Mouse (Mus musculus): ENCODE results near the gene Maml3. TPM values are rescaled to one million over a fixed set of nuclear protein-coding genes. Genes with fewer than 3 reads are reported as not detected.

Maml3 gene
- polyA plus RNA-seq, 1 experiment from 2014 or later = 5.2 TPM

- Histone ChIP-seq H3K9me3 (ENCODE audit: control insufficient read depth, low read length) (no peaks in the 10 kb centered on the region), H3K4me1 (ENCODE audit: control insufficient read depth, insufficient read depth, low read depth, low read length) (peaks cover 27% of the 10 kb centered on the region), H3K4me2 (ENCODE audit: low read length) (no peak overlapping the region), H3K4me3 (ENCODE audit: low read length) (no peak overlapping the region), H3K9ac (ENCODE audit: low read depth, low read length) (peak overlapping the region; percentile 29; the same call in 1 of the 2 replicates), H3K27ac (ENCODE audit: low read depth, low read length) (peak overlapping the region; percentile 16; the same call in 1 of the 2 replicates), H3K27me3 (replicated peaks; ENCODE audit: control insufficient read depth, insufficient read depth, low read length) (no peaks in the 10 kb centered on the region), H3K36me3 (ENCODE audit: control insufficient read depth, insufficient read depth, low read length) (no peaks in the 10 kb centered on the region)
- WGBS = 45% methylated on average over 12 of the region's 12 CpGs
- no peak for ATAC-seq
Measured at GRCm38 (mm10) chr3:51751440-51751839, 353.4 kb downstream of the Maml3 start.

- no peaks in the 10 kb centered on the region for H3K27me3 ChIP-seq (replicated peaks; ENCODE audit: control insufficient read depth, insufficient read depth, low read length)
- H3K4me2 ChIP-seq (ENCODE audit: low read length) = no peak overlapping the region
- H3K9ac ChIP-seq (ENCODE audit: low read depth, low read length) = peak overlapping the region; percentile 10
- peaks cover 27% of the 10 kb centered on the region for H3K4me1 ChIP-seq (ENCODE audit: control insufficient read depth, insufficient read depth, low read depth, low read length)
- no peaks in the 10 kb centered on the region for H3K36me3 ChIP-seq (ENCODE audit: control insufficient read depth, insufficient read depth, low read length)
- peak overlapping the region; percentile 77 for H3K27ac ChIP-seq (ENCODE audit: low read depth, low read length)
- ATAC-seq = peak; percentile 38
- no peaks in the 10 kb centered on the region for H3K9me3 ChIP-seq (ENCODE audit: control insufficient read depth, low read length)
- WGBS = 10% methylated on average over 8 of the region's 8 CpGs
- H3K4me3 ChIP-seq (ENCODE audit: low read length) = no peak overlapping the region
Measured at GRCm38 (mm10) chr3:51749812-51750481, 354.9 kb downstream of the Maml3 start.

GRCm38 (mm10) chr3:51749421-51749811, 355.5 kb downstream of the Maml3 start:
- peaks cover 27% of the 10 kb centered on the region for H3K4me1 ChIP-seq (ENCODE audit: control insufficient read depth, insufficient read depth, low read depth, low read length)
- H3K27me3 ChIP-seq (replicated peaks; ENCODE audit: control insufficient read depth, insufficient read depth, low read length) = no peaks in the 10 kb centered on the region
- no peak overlapping the region for H3K4me3 ChIP-seq (ENCODE audit: low read length)
- no peaks in the 10 kb centered on the region for H3K36me3 ChIP-seq (ENCODE audit: control insufficient read depth, insufficient read depth, low read length)
- H3K9ac ChIP-seq (ENCODE audit: low read depth, low read length) = peak overlapping the region; percentile 10
- H3K27ac ChIP-seq (ENCODE audit: low read depth, low read length) = peak overlapping the region; percentile 77
- ATAC-seq = peak; percentile 58
- H3K9me3 ChIP-seq (ENCODE audit: control insufficient read depth, low read length) = no peaks in the 10 kb centered on the region
- 10% methylated on average over 7 of the region's 7 CpGs for WGBS
- no peak overlapping the region for H3K4me2 ChIP-seq (ENCODE audit: low read length)

GRCm38 (mm10) chr3:51748436-51749376, 356.2 kb downstream of the Maml3 start:
- WGBS = 50% methylated on average over 17 of the region's 17 CpGs
- peaks cover 27% of the 10 kb centered on the region for H3K4me1 ChIP-seq (ENCODE audit: control insufficient read depth, insufficient read depth, low read depth, low read length)
- H3K27me3 ChIP-seq (replicated peaks; ENCODE audit: control insufficient read depth, insufficient read depth, low read length) = no peaks in the 10 kb centered on the region
- no peaks in the 10 kb centered on the region for H3K9me3 ChIP-seq (ENCODE audit: control insufficient read depth, low read length)
- H3K4me3 ChIP-seq (ENCODE audit: low read length) = no peak overlapping the region
- H3K4me2 ChIP-seq (ENCODE audit: low read length) = no peak overlapping the region
- H3K9ac ChIP-seq (ENCODE audit: low read depth, low read length) = peak overlapping the region; percentile 10; the same call in 1 of the 2 replicates
- no peaks in the 10 kb centered on the region for H3K36me3 ChIP-seq (ENCODE audit: control insufficient read depth, insufficient read depth, low read length)
- H3K27ac ChIP-seq (ENCODE audit: low read depth, low read length) = peak overlapping the region; percentile 77
- peak; percentile 38 for ATAC-seq

- H3K4me3 ChIP-seq (ENCODE audit: low read length) = no peak overlapping the region
- no peaks in the 10 kb centered on the region for H3K36me3 ChIP-seq (ENCODE audit: control insufficient read depth, insufficient read depth, low read length)
- H3K27ac ChIP-seq (ENCODE audit: low read depth, low read length) = no peak overlapping the region
- peaks cover 27% of the 10 kb centered on the region for H3K4me1 ChIP-seq (ENCODE audit: control insufficient read depth, insufficient read depth, low read depth, low read length)
- no peaks in the 10 kb centered on the region for H3K9me3 ChIP-seq (ENCODE audit: control insufficient read depth, low read length)
- H3K9ac ChIP-seq (ENCODE audit: low read depth, low read length) = no peak overlapping the region
- 57% methylated on average over 8 of the region's 8 CpGs for WGBS
- no peaks in the 10 kb centered on the region for H3K27me3 ChIP-seq (replicated peaks; ENCODE audit: control insufficient read depth, insufficient read depth, low read length)
- no peak for ATAC-seq
- H3K4me2 ChIP-seq (ENCODE audit: low read length) = no peak overlapping the region
Measured at GRCm38 (mm10) chr3:51746816-51747215, 358.1 kb downstream of the Maml3 start.

GRCm38 (mm10) chr3:51745162-51745561, 359.7 kb downstream of the Maml3 start:
- H3K9me3 ChIP-seq (ENCODE audit: control insufficient read depth, low read length) = no peaks in the 10 kb centered on the region
- no peak for ATAC-seq
- H3K36me3 ChIP-seq (ENCODE audit: control insufficient read depth, insufficient read depth, low read length) = no peaks in the 10 kb centered on the region
- H3K9ac ChIP-seq (ENCODE audit: low read depth, low read length) = no peak overlapping the region
- H3K4me3 ChIP-seq (ENCODE audit: low read length) = no peak overlapping the region
- 82% methylated on average over 8 of the region's 8 CpGs for WGBS
- H3K4me2 ChIP-seq (ENCODE audit: low read length) = no peak overlapping the region
- H3K27ac ChIP-seq (ENCODE audit: low read depth, low read length) = no peak overlapping the region
- H3K4me1 ChIP-seq (ENCODE audit: control insufficient read depth, insufficient read depth, low read depth, low read length) = peaks cover 19% of the 10 kb centered on the region
- no peaks in the 10 kb centered on the region for H3K27me3 ChIP-seq (replicated peaks; ENCODE audit: control insufficient read depth, insufficient read depth, low read length)

- Histone ChIP-seq H3K9ac (ENCODE audit: low read depth, low read length) (no peak overlapping the region), H3K4me3 (ENCODE audit: low read length) (no peak overlapping the region), H3K4me2 (ENCODE audit: low read length) (no peak overlapping the region), H3K27ac (ENCODE audit: low read depth, low read length) (no peak overlapping the region), H3K27me3 (replicated peaks; ENCODE audit: control insufficient read depth, insufficient read depth, low read length) (no peaks in the 10 kb centered on the region), H3K4me1 (ENCODE audit: control insufficient read depth, insufficient read depth, low read depth, low read length) (peaks cover 14% of the 10 kb centered on the region), H3K9me3 (ENCODE audit: control insufficient read depth, low read length) (no peaks in the 10 kb centered on the region), H3K36me3 (ENCODE audit: control insufficient read depth, insufficient read depth, low read length) (no peaks in the 10 kb centered on the region)
- no peak for ATAC-seq
- WGBS = 79% methylated on average over 4 of the region's 4 CpGs
Measured at GRCm38 (mm10) chr3:51744339-51744759, 360.5 kb downstream of the Maml3 start.

- Histone ChIP-seq H3K36me3 (ENCODE audit: control insufficient read depth, insufficient read depth, low read length) (no peaks in the 10 kb centered on the region), H3K9ac (ENCODE audit: low read depth, low read length) (no peak overlapping the region), H3K4me3 (ENCODE audit: low read length) (no peak overlapping the region), H3K27me3 (replicated peaks; ENCODE audit: control insufficient read depth, insufficient read depth, low read length) (no peaks in the 10 kb centered on the region), H3K27ac (ENCODE audit: low read depth, low read length) (no peak overlapping the region), H3K4me2 (ENCODE audit: low read length) (no peak overlapping the region), H3K9me3 (ENCODE audit: control insufficient read depth, low read length) (no peaks in the 10 kb centered on the region), H3K4me1 (ENCODE audit: control insufficient read depth, insufficient read depth, low read depth, low read length) (peaks cover 10% of the 10 kb centered on the region)
- no peak for ATAC-seq
- WGBS = 92% methylated on average over 6 of the region's 6 CpGs
Measured at GRCm38 (mm10) chr3:51742405-51742804, 362.5 kb downstream of the Maml3 start.

- Histone ChIP-seq H3K9ac (ENCODE audit: low read depth, low read length) (no peak overlapping the region), H3K9me3 (ENCODE audit: control insufficient read depth, low read length) (no peaks in the 10 kb centered on the region), H3K4me2 (ENCODE audit: low read length) (no peak overlapping the region), H3K27me3 (replicated peaks; ENCODE audit: control insufficient read depth, insufficient read depth, low read length) (no peaks in the 10 kb centered on the region), H3K4me1 (ENCODE audit: control insufficient read depth, insufficient read depth, low read depth, low read length) (peaks cover 10% of the 10 kb centered on the region), H3K4me3 (ENCODE audit: low read length) (no peak overlapping the region), H3K27ac (ENCODE audit: low read depth, low read length) (no peak overlapping the region), H3K36me3 (ENCODE audit: control insufficient read depth, insufficient read depth, low read length) (no peaks in the 10 kb centered on the region)
- ATAC-seq = no peak
- WGBS = 72% methylated on average over 10 of the region's 10 CpGs
Measured at GRCm38 (mm10) chr3:51741824-51742223, 363.1 kb downstream of the Maml3 start.
